Mouse (Mus musculus) lung, adult 2 months (tissue): Measurements from ENCODE around the gene Espn.

Source experiments
- CTCF ChIP-seq: fragments of 200-500 bp; IDR thresholded peaks from 2 replicates; pipeline ENCODE4 v1.5.1; 2011; ENCODE audit warnings: mild to moderate bottlenecking, low read length, control low read depth; ENCODE audit not compliant: insufficient read depth
- POLR2A ChIP-seq: fragments of 200-500 bp; IDR thresholded peaks from 2 replicates; pipeline ENCODE4 v1.6.1; 2011; ENCODE audit warnings: low read depth, mild to moderate bottlenecking, control low read depth, low read length, borderline replicate concordance; ENCODE audit errors: extremely low read depth

GRCm38 (mm10) chr4:152178916-152179705, 26.9 kb upstream of the Espn start:
- TF ChIP-seq CTCF (no peak), POLR2A (peak; percentile 19; the same call in 1 of the 2 replicates)
